Mouse (Mus musculus): ENCODE measurements around the gene Ripor3. TPM values are rescaled to one million over a fixed set of nuclear protein-coding genes. Genes with fewer than 3 reads are reported as not detected.

Gene Ripor3
- total and polyA plus RNA-seq, 3 experiments, result 1.9 to 6.9 (median 6.5) TPM

DNA sequence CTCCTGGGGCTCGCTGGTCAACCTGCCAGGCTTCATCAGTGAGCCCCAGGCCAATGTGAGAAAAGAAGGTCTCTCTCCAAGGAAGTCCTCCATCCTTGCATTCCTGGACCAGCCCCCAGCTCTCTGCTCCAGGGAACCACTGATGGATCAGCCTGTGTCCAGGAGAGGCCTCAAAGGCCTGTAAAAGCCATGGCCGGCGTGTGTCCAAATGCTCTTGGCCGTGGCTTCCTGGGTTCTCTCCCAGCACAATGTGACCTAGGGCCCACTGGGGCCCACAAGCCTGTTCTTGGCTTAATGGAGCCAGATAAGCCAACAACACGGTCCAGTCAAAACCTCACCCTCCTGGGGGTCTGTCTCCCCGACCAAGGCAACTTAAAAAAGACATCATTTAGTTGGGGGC is 25.5 kb upstream of the Ripor3 start:
- Histone ChIP-seq H3K4me1 (ENCODE audit: insufficient read depth, low read depth, low read length) (peaks cover 7% of the 10 kb centered on the region), H3K36me3 (replicated peaks) (no peaks in the 10 kb centered on the region), H3K27me3 (ENCODE audit: insufficient read depth, low read length) (peaks cover 2% of the 10 kb centered on the region), H3K4me3 (ENCODE audit: low read depth, low read length) (no peak overlapping the region), H3K9me3 (replicated peaks) (no peaks in the 10 kb centered on the region)
- no peak for TF ChIP-seq CTCF (IDR thresholded peaks at IDR 0.05; ENCODE audit: low read depth, low read length)
- TF ChIP-seq TAL1 (conservative IDR thresholded peaks at IDR 0.05; ENCODE audit: low read depth, low read length), result no peak
- ATAC-seq (ENCODE audit: extremely low read depth, insufficient number of reproducible peaks, low FRiP score, poor library complexity, severe bottlenecking) (no peak), DNase-seq (ENCODE audit: low spot score) (no peak)

DNA sequence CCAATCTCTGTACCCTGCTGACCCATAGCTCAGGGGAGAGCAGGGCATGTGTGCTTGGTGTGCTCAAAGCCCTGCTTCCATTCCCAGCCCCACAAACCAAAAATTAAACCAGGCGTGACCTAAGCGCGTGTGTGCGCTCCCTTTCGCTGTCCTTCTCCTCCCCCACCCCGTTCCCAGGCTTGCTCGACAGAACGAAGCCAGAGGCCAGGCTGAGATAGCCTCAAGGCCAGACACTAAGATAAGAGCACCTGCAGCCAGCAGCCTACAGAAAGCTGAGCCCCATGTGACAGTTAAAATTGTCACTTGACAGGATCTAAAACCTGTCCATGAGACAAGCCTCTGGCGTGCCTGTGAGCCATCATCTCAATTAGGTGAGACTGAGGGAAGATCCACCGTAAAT is 23.5 kb upstream of the Ripor3 start:
- no peak for DNase-seq (ENCODE audit: low spot score)
- H3K36me3 ChIP-seq (replicated peaks), result no peaks in the 10 kb centered on the region

DNA sequence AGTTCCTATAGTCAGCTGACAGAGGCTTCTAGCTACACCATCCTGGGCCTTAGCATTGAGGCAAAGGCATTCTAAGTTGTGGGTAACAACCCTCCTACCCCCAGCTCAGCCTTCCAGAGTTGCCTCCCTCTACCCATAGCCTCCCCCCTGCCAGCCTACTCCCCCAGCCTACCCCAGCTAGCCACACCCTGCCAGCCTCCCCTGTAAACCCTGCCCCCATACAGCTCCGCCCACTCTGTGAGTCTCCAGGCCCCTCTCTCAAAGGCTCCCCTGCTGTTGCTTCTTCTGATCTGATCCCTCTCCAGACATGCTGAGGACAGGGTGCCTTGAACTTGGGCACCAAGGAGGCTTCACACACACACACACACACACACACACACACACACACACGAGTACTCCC is 21.4 kb upstream of the Ripor3 start:
- no peak for ATAC-seq (ENCODE audit: extremely low read depth, insufficient number of reproducible peaks, low FRiP score, poor library complexity, severe bottlenecking)

More for the DNA sequence above, 23.5 kb upstream of the Ripor3 start:
- TF ChIP-seq CTCF (IDR thresholded peaks at IDR 0.05; ENCODE audit: low read depth, low read length), result no peak
- no peak for TF ChIP-seq POLR2AphosphoS5 (IDR thresholded peaks at IDR 0.05; ENCODE audit: insufficient replicate concordance, low read depth, low read length)
- TF ChIP-seq GATA2 (IDR thresholded peaks at IDR 0.05; ENCODE audit: borderline replicate concordance, low read depth, low read length), result no peak
- Histone ChIP-seq H3K4me1 (ENCODE audit: insufficient read depth, low read depth, low read length) (peaks cover 7% of the 10 kb centered on the region), H3K27me3 (ENCODE audit: insufficient read depth, low read length) (peaks cover 2% of the 10 kb centered on the region), H3K4me3 (ENCODE audit: low read depth, low read length) (no peak overlapping the region), H3K9me3 (replicated peaks) (peaks cover 2% of the 10 kb centered on the region)
- peak; percentile 73 for ATAC-seq (ENCODE audit: extremely low read depth, insufficient number of reproducible peaks, low FRiP score, poor library complexity, severe bottlenecking)

DNA sequence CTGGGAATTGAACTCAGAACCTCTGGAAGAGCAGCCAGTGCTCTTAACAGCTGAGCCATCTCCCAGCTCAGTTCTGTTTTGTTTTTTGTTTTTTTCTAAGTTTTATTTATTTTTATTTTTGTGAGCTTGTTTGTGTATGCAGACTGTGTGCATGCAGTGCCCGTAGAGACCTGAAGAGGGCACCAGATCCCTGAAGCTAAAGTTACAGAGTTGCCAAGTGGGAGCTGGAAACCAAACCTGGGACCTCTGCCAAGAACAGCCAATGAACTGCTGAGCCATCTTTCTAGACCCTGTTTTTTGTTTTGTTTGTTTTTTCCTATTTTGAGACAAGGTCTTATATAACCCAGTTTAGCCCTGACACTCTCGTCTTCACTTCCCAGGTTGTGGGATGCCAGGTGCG is 18.0 kb upstream of the Ripor3 start:
- Histone ChIP-seq H3K4me3 (ENCODE audit: low read depth, low read length) (no peak overlapping the region), H3K9me3 (replicated peaks) (peaks cover 8% of the 10 kb centered on the region), H3K36me3 (replicated peaks) (no peaks in the 10 kb centered on the region), H3K4me1 (ENCODE audit: insufficient read depth, low read depth, low read length) (peaks cover 7% of the 10 kb centered on the region), H3K27me3 (ENCODE audit: insufficient read depth, low read length) (peaks cover 2% of the 10 kb centered on the region; the same call in 1 of the 2 replicates)
- DNase-seq (ENCODE audit: low spot score), result no peak
- ATAC-seq (ENCODE audit: extremely low read depth, insufficient number of reproducible peaks, low FRiP score, poor library complexity, severe bottlenecking), result no peak
- no peak for TF ChIP-seq GATA2 (IDR thresholded peaks at IDR 0.05; ENCODE audit: borderline replicate concordance, low read depth, low read length)
- no peak for TF ChIP-seq GATA1 (IDR thresholded peaks at IDR 0.05; ENCODE audit: borderline replicate concordance, low read length)
- TF ChIP-seq POLR2AphosphoS5 (IDR thresholded peaks at IDR 0.05; ENCODE audit: insufficient replicate concordance, low read depth, low read length), result no peak
- no peak for TF ChIP-seq TAL1 (conservative IDR thresholded peaks at IDR 0.05; ENCODE audit: low read depth, low read length)
- TF ChIP-seq CTCF (IDR thresholded peaks at IDR 0.05; ENCODE audit: low read depth, low read length), result no peak

More for the DNA sequence above, 21.4 kb upstream of the Ripor3 start:
- no peak overlapping the region for H3K4me3 ChIP-seq (ENCODE audit: low read depth, low read length)
- no peaks in the 10 kb centered on the region for H3K36me3 ChIP-seq (replicated peaks)
- no peak for DNase-seq (ENCODE audit: low spot score)
- TF ChIP-seq GATA2 (IDR thresholded peaks at IDR 0.05; ENCODE audit: borderline replicate concordance, low read depth, low read length) (no peak), CTCF (IDR thresholded peaks at IDR 0.05; ENCODE audit: low read depth, low read length) (no peak), GATA1 (IDR thresholded peaks at IDR 0.05; ENCODE audit: borderline replicate concordance, low read length) (no peak), TAL1 (conservative IDR thresholded peaks at IDR 0.05; ENCODE audit: low read depth, low read length) (no peak), POLR2AphosphoS5 (IDR thresholded peaks at IDR 0.05; ENCODE audit: insufficient replicate concordance, low read depth, low read length) (no peak)
- H3K9me3 ChIP-seq (replicated peaks), result peaks cover 8% of the 10 kb centered on the region
- peaks cover 7% of the 10 kb centered on the region for H3K4me1 ChIP-seq (ENCODE audit: insufficient read depth, low read depth, low read length)
- no peaks in the 10 kb centered on the region; the same call in 1 of the 2 replicates for H3K27me3 ChIP-seq (ENCODE audit: insufficient read depth, low read length)

DNA sequence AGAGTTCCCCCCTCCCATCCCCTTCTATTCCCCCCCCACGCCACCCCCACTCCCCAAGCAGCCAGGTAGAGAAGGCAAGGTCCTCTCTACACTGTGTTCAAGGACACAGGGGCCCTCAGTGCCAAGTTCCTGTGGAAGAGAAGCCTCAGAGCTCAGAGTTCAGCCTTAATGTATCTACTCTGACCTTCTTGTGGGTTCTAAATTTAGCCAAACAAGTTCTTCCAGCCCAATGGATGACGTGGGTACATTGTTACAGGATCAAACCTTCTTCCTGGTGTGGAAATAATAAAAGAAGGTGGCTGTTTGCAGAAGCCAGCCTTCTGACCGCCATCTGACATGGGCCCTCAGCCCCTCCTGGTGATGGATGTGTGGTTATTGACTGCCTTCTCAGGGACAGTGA is 16.0 kb upstream of the Ripor3 start:
- H3K27me3 ChIP-seq (ENCODE audit: insufficient read depth, low read length), result peaks cover 5% of the 10 kb centered on the region; the same call in 1 of the 2 replicates
- no peaks in the 10 kb centered on the region for H3K4me1 ChIP-seq (ENCODE audit: insufficient read depth, low read depth, low read length)
- no peak for DNase-seq (ENCODE audit: low spot score)
- no peaks in the 10 kb centered on the region for H3K36me3 ChIP-seq (replicated peaks)
- TF ChIP-seq GATA2 (IDR thresholded peaks at IDR 0.05; ENCODE audit: borderline replicate concordance, low read depth, low read length) (no peak), CTCF (IDR thresholded peaks at IDR 0.05; ENCODE audit: low read depth, low read length) (no peak), POLR2AphosphoS5 (IDR thresholded peaks at IDR 0.05; ENCODE audit: insufficient replicate concordance, low read depth, low read length) (no peak), TAL1 (conservative IDR thresholded peaks at IDR 0.05; ENCODE audit: low read depth, low read length) (no peak), GATA1 (IDR thresholded peaks at IDR 0.05; ENCODE audit: borderline replicate concordance, low read length) (no peak)
- H3K9me3 ChIP-seq (replicated peaks), result peaks cover 8% of the 10 kb centered on the region
- ATAC-seq (ENCODE audit: extremely low read depth, insufficient number of reproducible peaks, low FRiP score, poor library complexity, severe bottlenecking), result no peak
- H3K4me3 ChIP-seq (ENCODE audit: low read depth, low read length), result no peak overlapping the region

DNA sequence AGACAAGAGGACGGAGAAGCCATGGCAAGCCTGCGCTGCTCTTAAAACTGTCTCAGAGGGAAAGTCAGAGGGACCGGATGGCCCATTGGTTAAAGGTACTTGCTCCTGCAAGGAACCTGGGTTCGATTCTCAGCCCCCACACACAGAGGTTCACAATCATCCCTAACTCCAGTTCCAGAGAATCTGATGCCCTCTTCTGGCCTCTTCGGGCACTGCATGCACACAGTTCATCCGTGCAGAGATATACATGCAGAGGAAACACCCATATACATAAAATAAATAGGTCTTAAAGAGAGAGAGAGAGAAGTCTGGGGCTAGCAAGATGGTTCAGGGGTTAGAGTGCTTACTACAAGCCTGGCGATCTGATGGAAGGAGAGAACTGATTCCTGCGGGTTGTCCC is 15.5 kb upstream of the Ripor3 start:
- Histone ChIP-seq H3K4me3 (ENCODE audit: low read depth, low read length) (no peak overlapping the region), H3K27me3 (ENCODE audit: insufficient read depth, low read length) (peaks cover 5% of the 10 kb centered on the region; the same call in 1 of the 2 replicates), H3K9me3 (replicated peaks) (peaks cover 8% of the 10 kb centered on the region), H3K36me3 (replicated peaks) (no peaks in the 10 kb centered on the region), H3K4me1 (ENCODE audit: insufficient read depth, low read depth, low read length) (no peaks in the 10 kb centered on the region)
- TF ChIP-seq GATA2 (IDR thresholded peaks at IDR 0.05; ENCODE audit: borderline replicate concordance, low read depth, low read length), result no peak
- TF ChIP-seq GATA1 (IDR thresholded peaks at IDR 0.05; ENCODE audit: borderline replicate concordance, low read length), result no peak
- peak; percentile 20; the same call in 1 of the 2 replicates for TF ChIP-seq CTCF (IDR thresholded peaks at IDR 0.05; ENCODE audit: low read depth, low read length)
- DNase-seq (ENCODE audit: low spot score) (no peak), ATAC-seq (ENCODE audit: extremely low read depth, insufficient number of reproducible peaks, low FRiP score, poor library complexity, severe bottlenecking) (no peak)

DNA sequence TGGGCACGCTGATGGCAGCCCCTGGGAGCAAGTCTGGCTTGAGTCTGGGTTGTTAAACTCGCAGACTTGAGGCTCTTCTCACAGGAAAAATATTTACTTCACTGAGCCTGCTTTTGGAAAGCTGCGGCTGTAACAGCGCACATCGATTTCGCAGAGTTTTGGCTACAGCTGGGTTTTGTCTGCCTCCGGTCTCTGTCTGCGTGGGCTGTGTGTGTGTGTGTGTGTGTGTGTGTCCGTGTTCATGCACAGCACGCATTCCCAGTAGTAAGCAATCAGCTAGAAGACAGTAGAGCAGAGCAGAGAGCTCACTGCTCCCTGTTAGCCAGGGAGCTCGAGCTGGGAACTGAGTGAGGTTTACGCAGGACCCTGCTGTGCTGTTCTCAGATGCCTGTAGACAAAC is 14.8 kb upstream of the Ripor3 start:
- ATAC-seq (ENCODE audit: extremely low read depth, insufficient number of reproducible peaks, low FRiP score, poor library complexity, severe bottlenecking), result no peak
- no peak for DNase-seq (ENCODE audit: low spot score)
- TF ChIP-seq CTCF (IDR thresholded peaks at IDR 0.05; ENCODE audit: low read depth, low read length) (no peak), GATA1 (IDR thresholded peaks at IDR 0.05; ENCODE audit: borderline replicate concordance, low read length) (no peak), TAL1 (conservative IDR thresholded peaks at IDR 0.05; ENCODE audit: low read depth, low read length) (no peak), POLR2AphosphoS5 (IDR thresholded peaks at IDR 0.05; ENCODE audit: insufficient replicate concordance, low read depth, low read length) (no peak), GATA2 (IDR thresholded peaks at IDR 0.05; ENCODE audit: borderline replicate concordance, low read depth, low read length) (no peak)
- Histone ChIP-seq H3K9me3 (replicated peaks) (peaks cover 8% of the 10 kb centered on the region), H3K27me3 (ENCODE audit: insufficient read depth, low read length) (peaks cover 5% of the 10 kb centered on the region; the same call in 1 of the 2 replicates), H3K4me1 (ENCODE audit: insufficient read depth, low read depth, low read length) (no peaks in the 10 kb centered on the region), H3K36me3 (replicated peaks) (no peaks in the 10 kb centered on the region), H3K4me3 (ENCODE audit: low read depth, low read length) (no peak overlapping the region)

Data from G1E (cell line).